Mouse (Mus musculus) cerebellum, postnatal 14 days (tissue): ENCODE measurements around the gene Calhm3.

Experiments
- DNase-seq, 2 experiments: peaks; one replicate each; pipeline ENCODE4 v3.0.0; 2021; ENCODE audit warnings: mixed read lengths in 2 of 2

Gene Calhm3

GRCm38 (mm10) chr19:47118634-47119033 lies 38.9 kb downstream of the Calhm3 start:
- DNase-seq, result no peak

DNA sequence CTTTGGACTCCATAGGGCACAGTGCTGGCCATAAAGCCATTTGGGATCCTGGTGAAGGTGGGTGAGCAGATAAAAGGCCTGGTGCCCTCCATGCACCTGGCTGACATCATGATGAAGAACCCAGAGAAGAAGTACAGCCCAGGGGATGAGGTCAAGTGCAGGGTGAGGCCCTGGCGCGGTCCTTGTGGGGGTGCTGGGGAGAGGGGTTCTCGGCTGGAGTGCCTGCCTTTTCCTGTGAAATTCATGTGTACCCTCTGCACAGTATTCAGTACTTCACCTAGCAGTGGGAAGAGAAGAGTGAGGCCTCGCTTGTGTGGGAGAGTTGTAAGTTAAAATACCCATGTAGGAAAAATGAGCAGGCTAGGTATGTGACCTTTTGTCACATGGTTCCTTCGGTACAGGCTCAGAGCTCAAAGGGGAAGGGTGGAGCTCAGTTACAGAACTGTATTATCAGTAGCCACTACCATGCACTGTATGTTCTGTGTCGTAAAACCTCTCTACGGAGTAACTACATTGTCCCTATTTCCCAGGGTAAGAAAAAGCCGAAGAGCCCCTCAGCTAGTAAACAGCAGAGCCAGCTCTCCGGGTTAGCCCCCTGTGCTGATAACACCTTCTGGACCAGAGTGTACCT lies 52.8 kb downstream of the Calhm3 start:
- no peak for DNase-seq
